Mouse (Mus musculus): ENCODE measurements around the gene Cldn6.

DNA sequence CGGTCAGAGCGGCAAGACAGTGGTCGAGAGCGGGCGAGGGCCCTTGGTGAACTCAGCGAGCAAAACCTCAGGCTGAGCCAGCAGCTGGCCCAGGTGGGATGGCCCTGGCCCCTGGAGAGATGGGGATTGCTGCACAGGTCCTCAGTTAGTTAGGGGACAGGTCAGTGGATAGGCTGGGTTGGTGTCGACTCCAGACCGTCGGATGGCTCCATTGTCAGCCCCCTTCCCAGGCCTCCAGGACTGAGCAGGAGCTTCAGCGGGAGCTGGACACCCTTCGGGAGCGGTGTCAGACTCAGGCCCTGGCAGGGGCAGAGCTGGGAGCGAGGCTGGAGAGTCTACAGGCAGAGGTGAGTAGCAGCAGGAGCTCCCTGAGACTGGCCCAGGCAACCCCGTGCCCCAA lies 13.5 kb upstream of the Cldn6 start:
- no peak for TF ChIP-seq TAL1 (IDR thresholded peaks at IDR 0.05; ENCODE audit: low read length)
- TF ChIP-seq JUND (IDR thresholded peaks at IDR 0.05; ENCODE audit: low read depth, low read length), result no peak
- TF ChIP-seq SIN3A (IDR thresholded peaks at IDR 0.05; ENCODE audit: low read length), result no peak
- no peak for TF ChIP-seq USF1 (IDR thresholded peaks at IDR 0.05; ENCODE audit: low read depth, low read length)
- no peak for TF ChIP-seq CTCF (IDR thresholded peaks at IDR 0.05 in 2 of 3, conservative IDR thresholded peaks at IDR 0.05 in 1 of 3; ENCODE audit: control insufficient read depth in 1 of 3, insufficient read depth in 1 of 3, low read depth in 2 of 3, low read length in 3 of 3, poor library complexity in 1 of 3, severe bottlenecking in 1 of 3)
- TF ChIP-seq ZC3H11A (IDR thresholded peaks at IDR 0.05; ENCODE audit: low read depth, low read length), result no peak
